Mouse (Mus musculus): ENCODE results near the gene Ppm1h.

GRCm38 (mm10) chr10:122685836-122686531 is 7.4 kb downstream of the Ppm1h start:
- TF ChIP-seq CTCF (IDR thresholded peaks at IDR 0.05; ENCODE audit: low read depth) (no peak), EP300 (IDR thresholded peaks at IDR 0.05; ENCODE audit: low read depth) (no peak)
